Mouse (Mus musculus): ENCODE data around the gene Capza3. TPM values are rescaled to one million over a fixed set of nuclear protein-coding genes. Genes with fewer than 3 reads are reported as not detected.

Capza3 gene
- polyA plus RNA-seq (2015; fragmentation: Nextera tagmentation; extraction: Ambion mirVana) = not detected in 2 replicates

DNA sequence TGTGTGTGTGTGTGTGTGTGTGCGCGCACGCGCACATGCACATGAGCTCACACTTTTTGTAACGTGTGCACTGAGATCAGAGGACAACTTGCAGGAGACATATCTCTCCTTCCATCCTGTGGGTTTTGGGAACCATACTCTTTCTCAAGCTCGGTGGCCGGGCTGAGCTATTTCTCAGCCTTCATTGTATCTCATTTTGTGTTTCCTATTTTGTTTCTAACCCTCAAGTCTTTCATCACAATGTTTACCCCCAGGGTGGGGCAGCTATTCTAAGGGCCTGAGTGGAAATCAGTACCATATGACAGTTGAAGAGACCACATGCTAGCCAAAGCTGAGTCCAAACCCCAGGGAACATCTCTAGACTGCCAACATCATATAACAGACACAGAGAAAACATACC, at the start of gene Capza3:
Gene Capza3 (plus strand): TSS at position 301 of the 400 bp plus-strand sequence.
- Histone ChIP-seq H3K9me3 (no peaks in the 10 kb centered on the region), H3K9ac (replicated peaks) (no peak within 1 kb of the TSS), H3K4me2 (replicated peaks) (no peak within 1 kb of the TSS), H3K36me3 (no peaks in the 10 kb centered on the region), H3K4me3 (no peak within 1 kb of the TSS), H3K27ac (replicated peaks) (no peak within 1 kb of the TSS), H3K4me1 (no peaks in the 10 kb centered on the region), H3K27me3 (no peaks in the 10 kb centered on the region)
- ATAC-seq (replicated peaks) = no peak
- WGBS = 92% methylated on average over 7 of the region's 7 CpGs

- Histone ChIP-seq H3K36me3 (no peaks in the 10 kb centered on the region), H3K4me1 (no peaks in the 10 kb centered on the region), H3K4me3 (no peak overlapping the region), H3K4me2 (replicated peaks) (no peak overlapping the region), H3K9ac (replicated peaks) (no peak overlapping the region), H3K27ac (replicated peaks) (no peak overlapping the region), H3K9me3 (no peaks in the 10 kb centered on the region), H3K27me3 (no peaks in the 10 kb centered on the region)
- ATAC-seq (replicated peaks) = no peak
- WGBS = 85% methylated on average over 3 of the region's 3 CpGs
Observed at GRCm38 (mm10) chr6:140005181-140005580, 35.9 kb upstream of the Capza3 start.

GRCm38 (mm10) chr6:140024404-140024803, 16.6 kb upstream of the Capza3 start:
- H3K4me3 ChIP-seq = no peak overlapping the region
- WGBS = 90% methylated on average over 7 of the region's 7 CpGs

GRCm38 (mm10) chr6:140041357-140041756, 305 bp downstream of the Capza3 start, which contains the start of gene Plcz1:
Gene Plcz1, minus strand, starts transcription at chr6:140041457.
- Histone ChIP-seq H3K36me3 (no peaks in the 10 kb centered on the region), H3K4me1 (no peaks in the 10 kb centered on the region), H3K9ac (replicated peaks) (no peak within 1 kb of the TSS), H3K4me2 (replicated peaks) (no peak within 1 kb of the TSS), H3K27ac (replicated peaks) (no peak within 1 kb of the TSS), H3K27me3 (no peaks in the 10 kb centered on the region), H3K9me3 (no peaks in the 10 kb centered on the region), H3K4me3 (no peak within 1 kb of the TSS)
- 88% methylated on average over 5 of the region's 5 CpGs for WGBS
- ATAC-seq (replicated peaks) = no peak

More at GRCm38 (mm10) chr6:140024404-140024803, 16.6 kb upstream of the Capza3 start:
- Histone ChIP-seq H3K4me1 (no peaks in the 10 kb centered on the region), H3K9me3 (no peaks in the 10 kb centered on the region), H3K9ac (replicated peaks) (no peak overlapping the region), H3K36me3 (no peaks in the 10 kb centered on the region), H3K27me3 (no peaks in the 10 kb centered on the region), H3K4me2 (replicated peaks) (no peak overlapping the region), H3K27ac (replicated peaks) (no peak overlapping the region)
- no peak for ATAC-seq (replicated peaks)

DNA sequence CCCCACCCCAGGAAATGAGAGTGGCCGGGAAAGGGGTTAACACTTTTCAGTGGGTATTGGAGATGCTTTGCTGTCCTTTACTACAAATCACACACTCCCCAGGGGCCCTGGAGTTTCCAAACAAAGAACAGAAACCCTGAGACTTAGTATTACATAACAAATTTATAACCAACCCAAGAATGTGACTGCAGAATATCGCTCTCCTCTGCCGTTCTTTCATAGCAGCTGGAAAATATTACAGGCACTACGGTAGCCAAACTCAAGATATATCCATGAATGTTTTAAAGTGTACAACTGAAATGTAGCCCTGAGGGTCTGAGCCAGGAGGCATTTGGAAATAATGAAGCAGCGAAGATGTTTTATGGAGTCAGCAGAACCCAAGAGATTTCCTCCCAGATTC, 10.4 kb downstream of the Capza3 start:
- Histone ChIP-seq H3K27ac (replicated peaks) (no peak overlapping the region), H3K4me1 (no peaks in the 10 kb centered on the region), H3K9me3 (no peaks in the 10 kb centered on the region), H3K36me3 (no peaks in the 10 kb centered on the region), H3K9ac (replicated peaks) (no peak overlapping the region), H3K27me3 (no peaks in the 10 kb centered on the region), H3K4me3 (no peak overlapping the region), H3K4me2 (replicated peaks) (no peak overlapping the region)
- WGBS = 92% methylated on average over 5 of the region's 5 CpGs
- ATAC-seq (replicated peaks) = no peak

- Histone ChIP-seq H3K27me3 (no peaks in the 10 kb centered on the region), H3K9me3 (no peaks in the 10 kb centered on the region), H3K4me3 (no peak overlapping the region), H3K36me3 (no peaks in the 10 kb centered on the region), H3K4me1 (no peaks in the 10 kb centered on the region), H3K4me2 (replicated peaks) (no peak overlapping the region), H3K9ac (replicated peaks) (no peak overlapping the region), H3K27ac (replicated peaks) (no peak overlapping the region)
- ATAC-seq (replicated peaks) = no peak
- WGBS = 76% methylated on average over 5 of the region's 5 CpGs
Observed at GRCm38 (mm10) chr6:140054271-140054928, 13.3 kb downstream of the Capza3 start.

GRCm38 (mm10) chr6:140069177-140069576, 28.1 kb downstream of the Capza3 start:
- Histone ChIP-seq H3K4me1 (no peaks in the 10 kb centered on the region), H3K27me3 (no peaks in the 10 kb centered on the region), H3K36me3 (no peaks in the 10 kb centered on the region), H3K9ac (replicated peaks) (no peak overlapping the region), H3K4me2 (replicated peaks) (no peak overlapping the region), H3K9me3 (no peaks in the 10 kb centered on the region), H3K4me3 (no peak overlapping the region), H3K27ac (replicated peaks) (no peak overlapping the region)
- no peak for ATAC-seq (replicated peaks)
- 82% methylated on average over 8 of the region's 8 CpGs for WGBS

GRCm38 (mm10) chr6:140080933-140081332, 39.9 kb downstream of the Capza3 start:
- H3K36me3 ChIP-seq = no peaks in the 10 kb centered on the region
- no peak for ATAC-seq (replicated peaks)
- no peak overlapping the region for H3K9ac ChIP-seq (replicated peaks)
- H3K4me1 ChIP-seq = no peaks in the 10 kb centered on the region
- no peak overlapping the region for H3K27ac ChIP-seq (replicated peaks)
- H3K9me3 ChIP-seq = 0 out of 2 replicates have a peak, but pooled peaks cover 5% of the 10 kb centered on the region
- no peak overlapping the region for H3K4me2 ChIP-seq (replicated peaks)
- no peak overlapping the region for H3K4me3 ChIP-seq
- H3K27me3 ChIP-seq = no peaks in the 10 kb centered on the region
- WGBS = 91% methylated on average over 7 of the region's 7 CpGs

- 0 out of 2 replicates have a peak, but pooled peaks cover 5% of the 10 kb centered on the region for H3K9me3 ChIP-seq
- no peak; the same call in 1 of the 2 replicates for ATAC-seq (replicated peaks)
- WGBS = 76% methylated on average over 3 of the region's 3 CpGs
- no peaks in the 10 kb centered on the region for H3K27me3 ChIP-seq
- H3K27ac ChIP-seq (replicated peaks) = no peak overlapping the region
- H3K36me3 ChIP-seq = no peaks in the 10 kb centered on the region
- no peak overlapping the region for H3K9ac ChIP-seq (replicated peaks)
- H3K4me1 ChIP-seq = no peaks in the 10 kb centered on the region
- H3K4me3 ChIP-seq = no peak overlapping the region
- no peak overlapping the region for H3K4me2 ChIP-seq (replicated peaks)
Observed at GRCm38 (mm10) chr6:140081739-140082138, 40.7 kb downstream of the Capza3 start.

- H3K9me3 ChIP-seq = no peaks in the 10 kb centered on the region
- no peak overlapping the region for H3K4me2 ChIP-seq (replicated peaks)
- no peak overlapping the region for H3K27ac ChIP-seq (replicated peaks)
- no peaks in the 10 kb centered on the region for H3K4me1 ChIP-seq
- no peaks in the 10 kb centered on the region for H3K27me3 ChIP-seq
- WGBS = 87% methylated on average over 5 of the region's 5 CpGs
- H3K4me3 ChIP-seq = no peak overlapping the region
- no peak overlapping the region for H3K9ac ChIP-seq (replicated peaks)
- ATAC-seq (replicated peaks) = no peak
- H3K36me3 ChIP-seq = no peaks in the 10 kb centered on the region
Observed at GRCm38 (mm10) chr6:140089855-140090254, 48.8 kb downstream of the Capza3 start.

Other genes with a start within 250 kb of the Capza3 start
- 0.14 and 0.25 TPM in 2 replicates for gene Plcz1, start 205 bp downstream of the Capza3 start, polyA plus RNA-seq (2015; fragmentation: Nextera tagmentation; extraction: Ambion mirVana)

Measured in forebrain, embryonic 15.5 days (tissue).